Mouse (Mus musculus) liver, adult 2 months (tissue): ENCODE measurements around the gene Gm6588. TPM values are rescaled to one million over a fixed set of nuclear protein-coding genes. Genes with fewer than 3 reads are reported as not detected.

Source experiments
- DNase-seq: peaks from one replicate; pipeline ENCODE4 v3.0.0-alpha.2; 2011; ENCODE audit warnings: low read depth, low spot score; ENCODE audit errors: extremely low read depth
- H3K27ac ChIP-seq: fragments of 200-500 bp; replicated peaks from 2 replicates; pipeline ENCODE4 v1.5.1; 2012; ENCODE audit warnings: low read depth, mild to moderate bottlenecking, control low read depth, inconsistent platforms, low read length; ENCODE audit not compliant: insufficient read depth
- H3K27me3 ChIP-seq: fragments of 200-500 bp; 2 replicates; pipeline ENCODE4 v1.6.1; 2012; ENCODE audit warnings: mild to moderate bottlenecking, moderate library complexity, low read length, inconsistent platforms; ENCODE audit not compliant: control insufficient read depth, insufficient read depth
- H3K36me3 ChIP-seq: fragments of 200-500 bp; 2 replicates; pipeline ENCODE4 v1.6.1; 2012; ENCODE audit warnings: low read length, inconsistent platforms; ENCODE audit not compliant: control insufficient read depth, insufficient read depth
- H3K4me1 ChIP-seq: fragments of 200-500 bp; 2 replicates; pipeline ENCODE4 v1.6.1; 2011; ENCODE audit warnings: low read length; ENCODE audit not compliant: control insufficient read depth, insufficient read depth
- H3K4me3 ChIP-seq: fragments of 200-500 bp; 2 replicates; pipeline ENCODE4 v1.5.1; 2011; ENCODE audit warnings: low read depth, mild to moderate bottlenecking, control low read depth, low read length, moderate library complexity; ENCODE audit not compliant: insufficient read depth
- H3K79me2 ChIP-seq: fragments of 200-500 bp; 2 replicates; pipeline ENCODE4 v1.6.1; 2012; ENCODE audit warnings: inconsistent platforms, mild to moderate bottlenecking, low read length, moderate library complexity; ENCODE audit not compliant: control insufficient read depth, insufficient read depth
- H3K9ac ChIP-seq: fragments of 200-500 bp; 2 replicates; pipeline ENCODE4 v1.6.1; 2012; ENCODE audit warnings: low read depth, mild to moderate bottlenecking, control low read depth, inconsistent platforms, low read length
- CTCF ChIP-seq: fragments of 200-500 bp; IDR thresholded peaks from 2 replicates; pipeline ENCODE4 v1.5.1; 2011; ENCODE audit warnings: low read depth, low read length, control low read depth
- POLR2A ChIP-seq: fragments of 200-500 bp; IDR thresholded peaks from 2 replicates; pipeline ENCODE4 v1.6.1; 2011; ENCODE audit warnings: low read length, control low read depth; ENCODE audit not compliant: insufficient read depth; ENCODE audit errors: extremely low read depth
- WGBS: fragments of 180-500 bp; shearing (Covaris S2); methylation state at CpG from one replicate; pipeline ENCODE4 v1.1.7; 2018; 5-methylcytosine and 5-hydroxymethylcytosine counted together
- polyA plus RNA-seq: library from polyadenylated mRNA; depleted of rRNA; stranded (reverse); fragments of >200 nt; gene quantifications from 2 replicates; pipeline ENCODE4 v1.2.3, GENCODE M21; 2012
- total RNA-seq: library from RNA; depleted of rRNA; stranded (reverse); fragments of >200 nt; gene quantifications from 2 replicates; pipeline ENCODE4 v1.2.3, GENCODE M21; 2014

Gm6588 gene
- total and polyA plus RNA-seq, 2 experiments, result not detected

DNA sequence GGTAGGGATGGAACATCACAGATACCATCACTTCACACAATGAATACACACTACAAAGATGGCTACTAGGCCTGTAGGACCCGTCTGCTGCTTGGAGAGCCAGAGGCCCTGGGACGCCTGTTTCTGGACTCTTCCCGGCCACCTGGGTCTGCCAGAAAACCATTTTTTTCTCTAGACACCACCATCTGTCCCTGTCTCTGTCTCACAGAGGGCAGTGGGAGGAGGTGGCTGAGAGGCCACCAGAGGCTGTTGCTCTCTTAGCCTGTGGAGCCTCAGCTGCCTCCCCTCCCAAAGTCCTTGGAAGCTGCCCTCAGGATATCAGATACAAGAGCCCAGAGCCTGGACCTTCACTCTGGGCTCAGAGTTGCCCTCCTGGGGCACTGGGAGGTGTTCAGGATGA, 10.7 kb downstream of the Gm6588 start:
- no peaks in the 10 kb centered on the region for H3K27me3 ChIP-seq
- no peaks in the 10 kb centered on the region for H3K79me2 ChIP-seq
- H3K36me3 ChIP-seq, result no peaks in the 10 kb centered on the region
- DNase-seq, result no peak
- H3K4me1 ChIP-seq, result no peaks in the 10 kb centered on the region
- no peak overlapping the region for H3K9ac ChIP-seq
- no peak overlapping the region for H3K4me3 ChIP-seq
- TF ChIP-seq CTCF (no peak), POLR2A (no peak)
- no peak overlapping the region for H3K27ac ChIP-seq
- WGBS, result 73% methylated on average over 3 of the region's 3 CpGs

DNA sequence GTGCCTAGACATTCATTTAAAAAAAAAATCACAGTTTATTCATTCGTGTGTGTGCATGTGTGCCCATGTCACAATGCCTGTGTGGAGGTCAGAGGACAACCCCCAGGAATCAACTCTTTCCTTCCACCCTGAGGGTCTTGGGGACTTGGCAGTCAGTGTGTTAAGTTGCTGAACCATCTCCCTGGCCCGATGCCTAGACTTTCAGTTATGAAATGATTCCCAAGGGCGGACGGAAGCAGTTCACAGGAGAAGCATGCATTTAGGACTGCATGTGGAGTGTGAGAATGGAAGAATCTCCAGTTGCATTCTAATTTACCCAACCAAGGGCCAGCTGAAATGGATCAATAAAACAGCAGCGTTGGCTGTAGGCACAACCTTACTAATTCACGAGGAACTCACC, 17.1 kb downstream of the Gm6588 start:
- Histone ChIP-seq H3K9ac (no peak overlapping the region), H3K27ac (no peak overlapping the region), H3K79me2 (no peaks in the 10 kb centered on the region), H3K36me3 (no peaks in the 10 kb centered on the region), H3K27me3 (no peaks in the 10 kb centered on the region), H3K4me1 (no peaks in the 10 kb centered on the region), H3K4me3 (no peak overlapping the region)
- no peak for DNase-seq
- TF ChIP-seq POLR2A (no peak), CTCF (no peak)
- 50% methylated on average over 6 of the region's 6 CpGs for WGBS

DNA sequence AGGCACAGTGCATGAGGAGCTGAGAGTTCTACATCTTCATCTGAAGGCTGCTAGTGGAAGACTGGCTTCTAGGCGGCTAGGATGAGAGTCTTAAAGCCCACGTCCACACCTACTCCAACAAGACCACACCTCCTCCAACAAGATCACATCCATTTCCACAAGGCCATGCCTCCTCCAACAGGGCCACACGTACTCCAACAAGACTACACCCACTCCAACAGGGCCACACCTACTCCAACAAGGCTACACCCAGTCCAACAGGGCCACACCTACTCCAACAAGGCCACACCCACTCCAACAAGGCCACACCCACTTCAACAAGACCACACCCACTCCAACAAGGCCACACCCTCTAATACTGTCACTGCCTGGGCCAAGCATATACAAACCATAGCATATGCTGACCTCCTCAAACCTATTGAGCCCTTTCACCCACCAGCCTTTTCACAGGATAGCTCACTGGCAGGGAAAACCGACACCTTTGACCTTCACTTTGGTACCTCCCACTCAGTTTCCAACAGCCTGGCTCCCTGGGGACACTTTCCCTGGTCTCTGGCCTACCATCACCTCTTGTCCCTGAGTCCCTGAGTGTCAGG, 19.9 kb downstream of the Gm6588 start:
- no peaks in the 10 kb centered on the region for H3K4me1 ChIP-seq
- no peak overlapping the region for H3K9ac ChIP-seq
- no peak for TF ChIP-seq CTCF
- no peak for TF ChIP-seq POLR2A
- H3K36me3 ChIP-seq, result no peaks in the 10 kb centered on the region
- WGBS, result 76% methylated on average over 4 of the region's 4 CpGs
- H3K4me3 ChIP-seq, result no peak overlapping the region
- H3K27me3 ChIP-seq, result no peaks in the 10 kb centered on the region
- DNase-seq, result no peak
- no peaks in the 10 kb centered on the region for H3K79me2 ChIP-seq
- no peak overlapping the region for H3K27ac ChIP-seq

DNA sequence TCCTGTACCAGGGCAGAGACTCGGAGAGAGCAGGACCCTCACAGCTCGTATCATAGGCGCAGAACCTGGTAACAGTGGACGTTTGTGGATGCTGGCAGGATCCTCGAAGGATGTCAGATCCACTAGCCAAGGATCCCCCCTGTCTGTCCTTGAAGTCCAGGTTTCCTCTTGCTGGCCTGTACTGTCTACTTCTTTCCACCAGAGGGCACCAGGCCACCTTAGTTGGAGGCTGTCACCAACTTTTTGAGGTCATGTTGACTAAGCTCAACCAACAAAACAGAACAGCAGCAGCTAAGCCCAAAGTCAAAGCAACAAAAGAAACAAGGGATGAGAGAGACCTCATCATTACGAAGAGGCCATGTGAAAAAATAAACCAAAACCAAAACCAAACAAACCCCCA, 20.9 kb downstream of the Gm6588 start:
- no peaks in the 10 kb centered on the region for H3K27me3 ChIP-seq
- H3K4me3 ChIP-seq, result no peak overlapping the region
- TF ChIP-seq POLR2A (no peak), CTCF (peak; percentile 55)
- no peaks in the 10 kb centered on the region for H3K36me3 ChIP-seq
- no peaks in the 10 kb centered on the region for H3K79me2 ChIP-seq
- DNase-seq, result peak; percentile 26
- 77% methylated on average over 6 of the region's 6 CpGs for WGBS
- no peak overlapping the region for H3K9ac ChIP-seq
- no peaks in the 10 kb centered on the region for H3K4me1 ChIP-seq
- no peak overlapping the region for H3K27ac ChIP-seq

DNA sequence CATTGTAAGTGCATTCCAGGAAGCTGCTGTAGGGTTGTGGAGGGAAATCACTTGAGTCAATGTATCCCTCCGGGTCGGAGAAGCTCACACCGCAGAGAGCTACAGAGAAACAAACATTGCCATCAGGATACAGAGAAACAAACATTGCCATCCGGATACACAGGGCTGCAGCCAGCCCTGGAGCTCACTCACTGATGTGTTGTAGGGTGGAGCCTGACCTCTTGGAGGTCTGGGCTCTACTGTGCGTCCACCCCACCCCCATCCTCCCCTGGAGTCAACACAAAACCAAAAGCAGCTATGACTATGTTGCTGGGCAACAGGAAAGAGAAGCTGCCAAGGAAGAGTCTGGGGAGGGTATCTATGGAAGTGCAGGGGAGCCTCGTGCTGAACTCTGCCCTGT, 24.2 kb downstream of the Gm6588 start:
- Histone ChIP-seq H3K27me3 (no peaks in the 10 kb centered on the region), H3K79me2 (no peaks in the 10 kb centered on the region), H3K4me3 (no peak overlapping the region), H3K9ac (no peak overlapping the region), H3K27ac (no peak overlapping the region), H3K36me3 (no peaks in the 10 kb centered on the region), H3K4me1 (no peaks in the 10 kb centered on the region)
- TF ChIP-seq POLR2A (no peak), CTCF (no peak)
- 11% methylated on average over 6 of the region's 6 CpGs for WGBS
- DNase-seq, result no peak

DNA sequence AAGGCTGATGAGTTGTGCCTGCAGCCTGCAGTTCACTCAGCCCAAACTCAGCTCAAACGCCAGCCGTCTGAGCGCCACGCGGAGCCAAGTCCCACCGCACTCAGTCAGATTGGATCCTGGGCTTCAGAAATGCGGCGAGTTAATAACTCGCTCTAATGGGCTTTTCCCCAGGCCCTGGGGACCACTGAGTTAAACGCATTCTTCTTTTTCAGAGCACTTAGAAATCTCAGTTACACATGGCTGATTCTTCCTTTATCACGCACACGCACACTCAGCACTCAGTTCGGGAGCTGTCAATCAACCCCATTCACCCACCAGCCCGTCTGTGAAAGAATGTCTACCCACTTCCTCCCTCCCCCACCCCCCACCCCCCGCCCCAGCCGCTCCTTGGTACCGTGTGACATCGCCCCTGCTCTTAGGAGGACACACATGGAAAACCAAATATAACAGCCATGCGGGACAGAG, 32.8 kb downstream of the Gm6588 start:
- H3K9ac ChIP-seq, result no peak overlapping the region
- no peak overlapping the region for H3K27ac ChIP-seq
- WGBS, result 43% methylated on average over 19 of the region's 19 CpGs
- DNase-seq, result no peak
- H3K36me3 ChIP-seq, result no peaks in the 10 kb centered on the region
- H3K79me2 ChIP-seq, result no peaks in the 10 kb centered on the region
- no peak overlapping the region for H3K4me3 ChIP-seq
- no peak for TF ChIP-seq POLR2A
- no peak for TF ChIP-seq CTCF
- no peaks in the 10 kb centered on the region for H3K4me1 ChIP-seq
- H3K27me3 ChIP-seq, result 0 out of 2 replicates have a peak, but pooled peaks cover 5% of the 10 kb centered on the region
